Mouse (Mus musculus) embryonic facial prominence, embryonic 15.5 days (tissue): ENCODE results near the gene Pde6g. TPM values are rescaled to one million over a fixed set of nuclear protein-coding genes. Genes with fewer than 3 reads are reported as not detected.
A peak's percentile ranks its signal among the peaks of the same experiment; 100 is the strongest.

Experiments used
- ATAC-seq: fragments of 200-750 bp; cut with Nextera tagmentation; 2 replicates; pipeline ENCODE4 v1.8.0; 2017; ENCODE audit warnings: low read depth, moderate TSS enrichment; ENCODE audit not compliant: insufficient number of reproducible peaks, low FRiP score, low TSS enrichment
- H3K27ac ChIP-seq: fragments of 300-500 bp; sonication (generic); replicated peaks from 2 replicates; pipeline ENCODE4 v1.5.1; 2015; ENCODE audit warnings: mild to moderate bottlenecking, inconsistent platforms
- H3K27me3 ChIP-seq: fragments of 300-500 bp; sonication (generic); 2 replicates; pipeline ENCODE4 v1.6.1; 2015; ENCODE audit warnings: inconsistent platforms
- H3K36me3 ChIP-seq: fragments of 300-500 bp; sonication (generic); 2 replicates; pipeline ENCODE4 v1.6.1; 2015; ENCODE audit warnings: mild to moderate bottlenecking, inconsistent platforms
- H3K4me1 ChIP-seq: fragments of 300-500 bp; sonication (generic); 2 replicates; pipeline ENCODE4 v1.6.1; 2015; ENCODE audit warnings: inconsistent platforms
- H3K4me2 ChIP-seq: fragments of 300-500 bp; sonication (generic); replicated peaks from 2 replicates; pipeline ENCODE4 v1.6.1; 2015; ENCODE audit warnings: mild to moderate bottlenecking, inconsistent platforms
- H3K4me3 ChIP-seq: fragments of 300-500 bp; sonication (generic); replicated peaks from 2 replicates; pipeline ENCODE4 v1.5.1; 2015; ENCODE audit warnings: mild to moderate bottlenecking, inconsistent platforms
- H3K9ac ChIP-seq: fragments of 300-500 bp; sonication (generic); 2 replicates; pipeline ENCODE4 v1.6.1; 2015; ENCODE audit warnings: inconsistent platforms
- H3K9me3 ChIP-seq: fragments of 300-500 bp; sonication (generic); replicated peaks from 2 replicates; pipeline ENCODE4 v1.6.1; 2016; ENCODE audit warnings: inconsistent platforms
- WGBS: fragments of 180-500 bp; shearing (Covaris S2); methylation state at CpG from one replicate; pipeline ENCODE4 v1.1.7; 2015; 5-methylcytosine and 5-hydroxymethylcytosine counted together
- polyA plus RNA-seq: library from polyadenylated mRNA; unstranded; fragments of >200 nt; fragmentation: Nextera tagmentation; extraction: Ambion mirVana; gene quantifications from 2 replicates; pipeline ENCODE4 v1.2.1, GENCODE M21; 2015

Pde6g gene
- 0.26 and 0.31 TPM in 2 replicates for polyA plus RNA-seq

GRCm38 (mm10) chr11:120453306-120453705 is at the start of gene Pde6g:
Gene Pde6g (minus strand): TSS chr11:120453500.
- 90% methylated on average over 4 of the region's 4 CpGs for WGBS
- no peak within 1 kb of the TSS for H3K27ac ChIP-seq

GRCm38 (mm10) chr11:120501701-120502100 is 48.4 kb upstream of the Pde6g start:
- 88% methylated on average over 4 of the region's 4 CpGs for WGBS

More at GRCm38 (mm10) chr11:120453306-120453705, at the start of gene Pde6g:
- Histone ChIP-seq H3K9me3 (no peaks in the 10 kb centered on the region), H3K4me1 (peaks cover 12% of the 10 kb centered on the region; the same call in 1 of the 2 replicates), H3K4me2 (no peak within 1 kb of the TSS), H3K4me3 (no peak within 1 kb of the TSS), H3K9ac (no peak within 1 kb of the TSS), H3K36me3 (0 out of 2 replicates have a peak, but pooled peaks cover 4% of the 10 kb centered on the region), H3K27me3 (no peaks in the 10 kb centered on the region)
- ATAC-seq: no peak

GRCm38 (mm10) chr11:120501018-120501417 is 47.7 kb upstream of the Pde6g start:
- H3K27ac ChIP-seq: no peak overlapping the region
- H3K4me3 ChIP-seq: no peak overlapping the region
- no peaks in the 10 kb centered on the region for H3K27me3 ChIP-seq
- ATAC-seq: no peak
- WGBS: 58% methylated on average over 6 of the region's 6 CpGs
- H3K9ac ChIP-seq: no peak overlapping the region
- peaks cover 25% of the 10 kb centered on the region for H3K36me3 ChIP-seq
- no peak overlapping the region for H3K4me2 ChIP-seq
- H3K9me3 ChIP-seq: no peaks in the 10 kb centered on the region
- peaks cover 6% of the 10 kb centered on the region; the same call in 1 of the 2 replicates for H3K4me1 ChIP-seq

More at GRCm38 (mm10) chr11:120501701-120502100, 48.4 kb upstream of the Pde6g start:
- H3K4me3 ChIP-seq: no peak overlapping the region
- no peak overlapping the region for H3K9ac ChIP-seq
- H3K9me3 ChIP-seq: no peaks in the 10 kb centered on the region
- H3K4me2 ChIP-seq: no peak overlapping the region
- no peaks in the 10 kb centered on the region for H3K27me3 ChIP-seq
- peaks cover 19% of the 10 kb centered on the region for H3K36me3 ChIP-seq
- H3K4me1 ChIP-seq: peaks cover 6% of the 10 kb centered on the region; the same call in 1 of the 2 replicates
- H3K27ac ChIP-seq: no peak overlapping the region
- ATAC-seq: no peak

- Histone ChIP-seq H3K4me2 (no peak overlapping the region), H3K4me1 (peaks cover 6% of the 10 kb centered on the region; the same call in 1 of the 2 replicates), H3K9ac (no peak overlapping the region), H3K27ac (no peak overlapping the region), H3K36me3 (peaks cover 32% of the 10 kb centered on the region), H3K27me3 (no peaks in the 10 kb centered on the region), H3K4me3 (no peak overlapping the region), H3K9me3 (no peaks in the 10 kb centered on the region)
- no peak for ATAC-seq
- 19% methylated on average over 3 of the region's 3 CpGs for WGBS
Observed at GRCm38 (mm10) chr11:120500357-120500756, 47.1 kb upstream of the Pde6g start.

- 76% methylated on average over 6 of the region's 6 CpGs for WGBS
- no peak overlapping the region for H3K9ac ChIP-seq
Observed at GRCm38 (mm10) chr11:120499894-120500293, 46.6 kb upstream of the Pde6g start.

GRCm38 (mm10) chr11:120498891-120499290 is 45.6 kb upstream of the Pde6g start:
- H3K4me3 ChIP-seq: no peak overlapping the region
- no peak overlapping the region for H3K9ac ChIP-seq
- no peak for ATAC-seq
- H3K27ac ChIP-seq: no peak overlapping the region
- peaks cover 38% of the 10 kb centered on the region for H3K36me3 ChIP-seq
- H3K4me2 ChIP-seq: no peak overlapping the region
- peaks cover 6% of the 10 kb centered on the region; the same call in 1 of the 2 replicates for H3K4me1 ChIP-seq
- no peaks in the 10 kb centered on the region for H3K27me3 ChIP-seq
- WGBS: 86% methylated on average over 5 of the region's 5 CpGs
- H3K9me3 ChIP-seq: no peaks in the 10 kb centered on the region

More at GRCm38 (mm10) chr11:120499894-120500293, 46.6 kb upstream of the Pde6g start:
- H3K4me1 ChIP-seq: peaks cover 6% of the 10 kb centered on the region; the same call in 1 of the 2 replicates
- H3K27me3 ChIP-seq: no peaks in the 10 kb centered on the region
- no peak; the same call in 1 of the 2 replicates for ATAC-seq
- H3K36me3 ChIP-seq: peaks cover 37% of the 10 kb centered on the region
- H3K9me3 ChIP-seq: no peaks in the 10 kb centered on the region
- H3K4me3 ChIP-seq: no peak overlapping the region
- H3K27ac ChIP-seq: no peak overlapping the region
- no peak overlapping the region for H3K4me2 ChIP-seq

- Histone ChIP-seq H3K9ac (no peak overlapping the region), H3K4me2 (no peak overlapping the region), H3K36me3 (peaks cover 38% of the 10 kb centered on the region), H3K4me3 (no peak overlapping the region), H3K27me3 (no peaks in the 10 kb centered on the region), H3K4me1 (peaks cover 13% of the 10 kb centered on the region), H3K27ac (no peak overlapping the region), H3K9me3 (no peaks in the 10 kb centered on the region)
- WGBS: 93% methylated on average over 12 of the region's 12 CpGs
- ATAC-seq: no peak
Observed at GRCm38 (mm10) chr11:120498226-120498625, 44.9 kb upstream of the Pde6g start.

- Histone ChIP-seq H3K4me2 (no peak overlapping the region), H3K4me1 (peaks cover 20% of the 10 kb centered on the region), H3K4me3 (no peak overlapping the region), H3K9ac (no peak overlapping the region), H3K27ac (no peak overlapping the region), H3K9me3 (no peaks in the 10 kb centered on the region), H3K27me3 (no peaks in the 10 kb centered on the region), H3K36me3 (peaks cover 38% of the 10 kb centered on the region)
- ATAC-seq: no peak
- WGBS: 90% methylated on average over 3 of the region's 3 CpGs
Observed at GRCm38 (mm10) chr11:120497436-120497835, 44.1 kb upstream of the Pde6g start.

GRCm38 (mm10) chr11:120493911-120494310 is 40.6 kb upstream of the Pde6g start:
- Histone ChIP-seq H3K4me2 (no peak overlapping the region), H3K9me3 (no peaks in the 10 kb centered on the region), H3K27me3 (no peaks in the 10 kb centered on the region), H3K27ac (no peak overlapping the region), H3K4me3 (no peak overlapping the region), H3K4me1 (peaks cover 34% of the 10 kb centered on the region), H3K9ac (no peak overlapping the region), H3K36me3 (peaks cover 41% of the 10 kb centered on the region)
- ATAC-seq: no peak
- 73% methylated on average over 3 of the region's 3 CpGs for WGBS

GRCm38 (mm10) chr11:120493351-120493750 is 40.1 kb upstream of the Pde6g start:
- Histone ChIP-seq H3K4me1 (peaks cover 34% of the 10 kb centered on the region), H3K9ac (0 out of 2 replicates have a peak overlapping the region, but pooled peaks have one; percentile 80), H3K9me3 (no peaks in the 10 kb centered on the region), H3K27me3 (no peaks in the 10 kb centered on the region), H3K4me2 (peak overlapping the region; percentile 96), H3K36me3 (peaks cover 44% of the 10 kb centered on the region), H3K4me3 (peak overlapping the region; percentile 95), H3K27ac (peak overlapping the region; percentile 85; the same call in 1 of the 2 replicates)
- WGBS: 41% methylated on average over 3 of the region's 3 CpGs
- no peak for ATAC-seq

- peaks cover 44% of the 10 kb centered on the region for H3K36me3 ChIP-seq
- peak overlapping the region; percentile 96 for H3K4me2 ChIP-seq
- no peaks in the 10 kb centered on the region for H3K27me3 ChIP-seq
- no peak for ATAC-seq
- peak overlapping the region; percentile 85 for H3K27ac ChIP-seq
- peak overlapping the region; percentile 95 for H3K4me3 ChIP-seq
- no peaks in the 10 kb centered on the region for H3K9me3 ChIP-seq
- whole genome bisulfite sequencing: 20% methylated on average over 3 of the region's 3 CpGs
- peaks cover 34% of the 10 kb centered on the region for H3K4me1 ChIP-seq
- peak overlapping the region; percentile 80 for H3K9ac ChIP-seq
Observed at GRCm38 (mm10) chr11:120492878-120493203, 39.5 kb upstream of the Pde6g start.
